Mouse (Mus musculus): ENCODE measurements around the gene Olfr799. TPM values are rescaled to one million over a fixed set of nuclear protein-coding genes. Genes with fewer than 3 reads are reported as not detected.

Gene Olfr799
- not detected for total RNA-seq (2021)

DNA sequence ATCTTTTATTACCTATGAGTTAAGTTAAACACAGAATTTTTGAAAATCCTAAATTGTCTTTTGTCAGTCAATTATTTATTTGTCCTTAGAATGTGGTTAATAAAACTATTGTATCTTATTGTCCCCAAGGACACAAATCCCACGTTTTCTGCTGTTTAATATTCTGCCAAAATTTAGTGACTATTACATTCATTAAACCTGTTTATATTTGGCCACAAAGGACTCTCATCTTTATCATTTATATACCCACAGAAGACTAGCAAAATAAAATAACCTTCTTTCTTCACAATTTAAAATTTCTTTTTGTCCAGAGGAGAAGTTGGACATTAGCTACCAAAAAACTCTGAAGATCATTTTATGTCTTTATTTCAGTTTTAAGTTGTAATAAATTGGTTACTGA, at the start of gene Olfr799:
Gene Olfr799 (plus strand): TSS at position 301 of the 400 bp plus-strand sequence.
- intact Hi-C loops (cut with DNase I) = no loop called here
- no peak for DNase-seq (ENCODE audit: low spot score in 2 of 2)

DNA sequence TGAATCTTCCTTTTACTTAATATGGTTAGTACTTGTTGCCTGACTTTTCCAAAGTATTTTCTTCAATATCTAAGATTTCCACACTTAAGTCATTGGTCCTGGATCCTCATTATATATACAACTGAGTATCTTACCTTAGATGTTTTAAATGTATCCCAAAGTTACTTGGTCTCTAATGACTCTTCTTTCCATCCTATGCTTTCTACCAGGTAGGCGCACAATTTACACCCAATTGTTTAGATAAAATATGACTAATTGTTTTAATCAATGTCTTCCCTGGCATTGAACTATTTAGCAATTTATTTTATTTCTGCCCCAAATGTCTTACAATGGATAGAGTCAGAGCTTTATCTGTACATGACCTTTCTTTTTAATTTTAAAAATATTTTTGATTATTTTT, 24.8 kb upstream of the Olfr799 start, which contains the start of gene Olfr796:
Gene Olfr796 (minus strand): TSS at position 101 of the 400 bp plus-strand sequence.
- intact Hi-C loops (cut with DNase I) = no loop called here
- no peak for DNase-seq (ENCODE audit: low spot score in 2 of 2)

DNA sequence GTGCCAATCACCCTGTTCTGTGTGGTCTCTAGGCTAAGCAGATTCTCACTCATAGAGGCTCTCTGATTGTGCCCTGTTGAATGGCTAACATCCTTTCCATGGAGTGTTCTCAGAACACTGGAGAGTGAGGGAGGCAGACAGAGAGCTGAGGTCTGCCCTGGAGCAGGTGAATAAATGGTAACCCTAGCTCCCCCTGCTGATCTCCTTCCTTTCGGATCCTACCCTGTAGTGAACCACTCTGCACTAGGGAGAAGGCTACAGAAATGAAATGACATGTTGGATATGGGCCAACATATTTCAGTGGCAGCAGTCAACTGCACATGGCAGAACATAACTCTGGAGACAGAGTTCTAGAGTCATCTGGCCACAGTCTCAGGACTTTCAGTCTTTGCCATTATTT, 15.6 kb upstream of the Olfr799 start:
- intact Hi-C loops (cut with DNase I) = no loop called here
- DNase-seq (ENCODE audit: low spot score in 2 of 2) = no peak

DNA sequence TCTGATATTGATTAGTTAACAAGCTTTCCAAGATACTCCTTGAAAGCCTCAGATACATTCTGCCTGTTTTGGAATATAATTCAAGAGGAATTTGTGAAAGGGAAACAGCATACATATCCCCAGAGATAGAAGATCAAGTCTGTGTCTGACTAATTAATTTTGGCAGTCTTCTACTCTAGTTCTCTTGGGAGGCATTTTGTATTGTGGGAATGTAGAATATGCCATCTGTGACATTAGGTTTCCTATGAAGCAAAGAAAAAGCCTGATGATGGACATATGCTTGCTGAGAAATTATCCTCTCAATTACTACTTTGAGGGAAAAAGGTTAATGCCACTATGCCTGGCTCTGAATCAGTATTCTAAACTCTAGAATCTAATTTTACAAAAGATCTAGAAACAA, 14.0 kb upstream of the Olfr799 start:
- intact Hi-C loops (cut with DNase I) = no loop called here
- no peak for DNase-seq (ENCODE audit: low spot score in 2 of 2)

DNA sequence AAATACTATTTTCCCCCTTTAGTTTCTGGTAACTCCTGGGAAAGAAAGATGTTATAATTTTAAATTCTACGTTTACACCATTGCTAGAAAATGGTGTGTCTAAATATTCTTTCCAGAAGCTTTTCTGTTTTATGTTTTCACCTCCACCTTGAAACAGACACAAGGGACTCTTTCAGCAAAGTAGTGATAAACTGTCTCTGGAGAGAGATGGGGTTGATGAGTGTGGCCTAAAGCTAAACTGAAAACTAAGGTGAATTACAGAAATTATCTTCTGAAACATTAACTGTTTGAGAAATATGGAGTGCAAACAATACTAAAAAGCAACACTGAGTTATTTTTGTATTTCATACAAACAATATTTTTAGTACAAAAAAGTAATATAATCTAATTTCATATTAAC, 9.4 kb upstream of the Olfr799 start, which contains the start of gene Olfr798:
Gene Olfr798 (minus strand): TSS at position 101 of the 400 bp plus-strand sequence.
- no peak for DNase-seq (ENCODE audit: low spot score in 2 of 2)
- intact Hi-C loops (cut with DNase I) = no loop called here

DNA sequence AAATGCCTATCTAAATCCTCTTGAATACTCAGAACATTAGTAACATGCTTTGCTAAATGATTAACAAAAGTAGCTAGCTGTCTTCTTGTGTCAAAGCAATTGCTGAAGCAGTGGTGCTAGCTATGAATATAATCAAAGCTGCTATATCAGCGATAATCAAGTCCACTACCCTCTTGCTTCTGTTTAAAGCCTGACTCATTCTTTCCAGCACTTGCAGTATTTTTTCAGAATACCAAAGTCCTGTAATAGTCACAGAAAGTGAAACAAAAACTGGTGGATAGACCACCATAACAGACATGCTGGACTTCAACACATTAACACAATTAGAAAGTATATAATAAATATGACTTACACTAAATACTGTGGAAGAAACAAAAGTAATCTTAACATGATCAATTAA, 14.5 kb downstream of the Olfr799 start:
- no peak for DNase-seq (ENCODE audit: low spot score in 2 of 2)
- intact Hi-C loops (cut with DNase I) = no loop called here

DNA sequence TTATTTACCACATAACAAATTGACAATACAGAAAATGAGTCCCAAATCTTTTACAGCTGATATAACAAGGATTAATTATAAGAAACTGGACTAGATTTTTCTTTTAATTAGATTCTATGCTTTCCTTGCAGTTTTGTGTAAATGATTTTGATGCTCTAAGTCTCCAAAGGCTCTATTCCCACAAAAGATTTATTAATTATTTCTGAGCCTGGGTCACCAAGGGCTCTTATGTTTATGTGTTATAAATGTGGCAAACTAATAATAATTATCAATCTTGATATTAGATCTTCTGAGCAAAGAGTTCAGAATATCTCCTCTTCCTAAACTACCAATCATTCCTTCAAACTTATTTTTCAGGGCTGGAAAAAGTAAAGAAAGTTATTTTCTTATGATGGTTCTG, 20.1 kb downstream of the Olfr799 start, which contains the start of gene Olfr800:
Gene Olfr800 (plus strand): TSS at position 301 of the 400 bp plus-strand sequence.
- intact Hi-C loops (cut with DNase I) = no loop called here
- no peak for DNase-seq (ENCODE audit: low spot score in 2 of 2)

DNA sequence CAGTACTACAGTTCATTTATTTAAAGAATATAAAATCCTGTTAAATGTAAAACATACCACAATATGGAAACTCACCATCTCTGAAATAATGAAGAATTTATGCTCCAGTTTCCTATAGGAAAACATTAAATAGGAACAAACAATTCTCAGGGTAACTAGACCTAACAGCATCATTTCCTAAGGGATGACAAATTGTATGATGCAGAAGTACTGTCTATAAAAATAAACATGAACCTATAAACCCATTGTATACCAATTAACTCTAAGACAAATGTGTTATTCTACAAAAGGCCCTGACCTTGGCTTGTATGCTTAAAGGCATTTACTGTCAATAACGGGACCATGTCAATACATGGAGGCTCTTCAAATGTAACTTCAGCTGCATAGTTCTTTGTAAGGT, 36.5 kb downstream of the Olfr799 start, which contains the start of gene Olfr801:
Gene Olfr801 (minus strand): TSS at position 101 of the 400 bp plus-strand sequence.
- intact Hi-C loops (cut with DNase I) = no loop called here
- no peak for DNase-seq (ENCODE audit: low spot score in 2 of 2)

DNA sequence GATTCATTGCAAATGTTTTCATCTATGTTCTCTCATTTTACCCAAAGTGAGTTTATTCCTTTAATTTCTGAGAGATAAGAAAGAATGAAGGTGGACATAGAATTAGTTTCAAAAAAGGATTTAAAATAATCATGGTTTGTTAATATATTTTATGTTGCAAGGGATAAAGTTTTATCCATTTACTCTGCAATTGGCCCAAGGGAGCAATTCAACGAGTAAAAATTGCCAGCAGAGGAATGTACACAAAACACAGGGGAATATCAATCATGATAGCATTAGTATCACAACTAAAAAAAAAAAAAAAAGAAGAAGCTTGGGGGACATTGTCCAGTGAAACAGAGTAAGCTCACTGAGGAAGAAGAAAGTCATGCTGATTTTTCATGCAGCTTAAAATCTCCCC, 50.8 kb downstream of the Olfr799 start, which contains the start of gene Olfr802:
Gene Olfr802 (minus strand): TSS at position 101 of the 400 bp plus-strand sequence.
- intact Hi-C loops (cut with DNase I) = no loop called here
- no peak for DNase-seq (ENCODE audit: low spot score in 2 of 2)

DNA sequence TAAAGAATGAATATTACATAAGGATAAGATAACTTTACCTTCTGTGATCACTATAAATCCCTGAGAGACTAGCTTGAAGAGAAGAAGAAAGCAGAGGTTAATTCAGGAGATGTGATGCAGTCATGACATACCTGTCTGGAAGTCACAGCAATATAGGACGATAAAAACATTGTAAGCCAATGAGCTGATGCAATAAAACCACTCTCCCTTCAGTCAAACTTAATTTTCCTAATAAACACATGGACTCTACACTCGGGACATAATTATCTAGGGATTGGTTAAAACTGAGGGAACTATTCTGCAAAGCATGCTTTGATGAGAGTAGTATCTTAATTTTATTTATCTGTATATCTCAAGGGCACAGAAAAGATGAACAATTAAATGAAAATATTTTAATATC, 56.9 kb downstream of the Olfr799 start, which contains the start of gene Olfr803:
Gene Olfr803 (minus strand): TSS at position 101 of the 400 bp plus-strand sequence.
- intact Hi-C loops (cut with DNase I) = no loop called here

More for the DNA sequence above, 56.9 kb downstream of the Olfr799 start, which contains the start of gene Olfr803:
- no peak for DNase-seq (ENCODE audit: low spot score in 2 of 2)

Other genes with a start within 250 kb of the Olfr799 start
- gene Olfr785, start 232.1 kb upstream of the Olfr799 start, total RNA-seq (2021) = not detected
- not detected for gene Olfr786, start 210.2 kb upstream of the Olfr799 start, total RNA-seq (2021)
- not detected for gene Olfr787, start 175.6 kb upstream of the Olfr799 start, total RNA-seq (2021)
- not detected for gene Olfr788, start 166.5 kb upstream of the Olfr799 start, total RNA-seq (2021)
- not detected for gene Olfr789, start 152.7 kb upstream of the Olfr799 start, total RNA-seq (2021)
- gene Olfr790, start 139.0 kb upstream of the Olfr799 start, total RNA-seq (2021) = not detected
- not detected for gene Olfr791, start 115.7 kb upstream of the Olfr799 start, total RNA-seq (2021)
- gene Olfr792, start 98.3 kb upstream of the Olfr799 start, total RNA-seq (2021) = not detected
- gene Olfr794, start 69.8 kb upstream of the Olfr799 start, total RNA-seq (2021) = not detected
- not detected for gene Olfr796, start 24.9 kb upstream of the Olfr799 start, total RNA-seq (2021)
- not detected for gene Olfr798, start 9.6 kb upstream of the Olfr799 start, total RNA-seq (2021)
- not detected for gene Olfr800, start 20.2 kb downstream of the Olfr799 start, total RNA-seq (2021)
- gene Olfr801, start 36.4 kb downstream of the Olfr799 start, total RNA-seq (2021) = not detected
- gene Olfr802, start 50.7 kb downstream of the Olfr799 start, total RNA-seq (2021) = under 1 TPM; 0.14 to 0.21 TPM
- not detected for gene Olfr803, start 56.8 kb downstream of the Olfr799 start, total RNA-seq (2021)
- gene Olfr804, start 65.7 kb downstream of the Olfr799 start, total RNA-seq (2021) = not detected
- not detected for gene Olfr805, start 91.9 kb downstream of the Olfr799 start, total RNA-seq (2021)
- not detected for gene Olfr806, start 104.4 kb downstream of the Olfr799 start, total RNA-seq (2021)
- not detected for gene Olfr807, start 120.3 kb downstream of the Olfr799 start, total RNA-seq (2021)
- not detected for gene Olfr808, start 128.0 kb downstream of the Olfr799 start, total RNA-seq (2021)
- not detected for gene Olfr809, start 137.2 kb downstream of the Olfr799 start, total RNA-seq (2021)
- not detected for gene Olfr810, start 157.4 kb downstream of the Olfr799 start, total RNA-seq (2021)
- gene Olfr811, start 166.9 kb downstream of the Olfr799 start, total RNA-seq (2021) = not detected
- gene Olfr812, start 208.6 kb downstream of the Olfr799 start, total RNA-seq (2021) = not detected
- gene Olfr813, start 217.9 kb downstream of the Olfr799 start, total RNA-seq (2021) = not detected
- not detected for gene Olfr814, start 242.4 kb downstream of the Olfr799 start, total RNA-seq (2021)

All from left cerebral cortex, postnatal 25 days (tissue).